Mouse (Mus musculus): Measurements from ENCODE around the gene Zfp697. TPM values are rescaled to one million over a fixed set of nuclear protein-coding genes. Genes with fewer than 3 reads are reported as not detected.
"Not testable (repeated sequence)": the region's sequence is repeated elsewhere in the genome, so short reads cannot be mapped to it uniquely, and the experiment has no call there.

Zfp697 gene
- polyA plus RNA-seq, 1 experiment from 2014 or later = 7.4 TPM

- H3K36me3 ChIP-seq (ENCODE audit: control insufficient read depth, insufficient read depth, low read length); H3K4me3 ChIP-seq (ENCODE audit: low read length); H3K9ac ChIP-seq (ENCODE audit: low read depth, low read length); H3K27ac ChIP-seq (ENCODE audit: low read length); H3K4me1 ChIP-seq (ENCODE audit: control insufficient read depth, insufficient read depth, low read length); ATAC-seq; H3K4me2 ChIP-seq (ENCODE audit: low read depth, low read length); H3K9me3 ChIP-seq (ENCODE audit: control insufficient read depth, low read length); H3K27me3 ChIP-seq (replicated peaks; ENCODE audit: control insufficient read depth, insufficient read depth, low read length): not testable (repeated sequence)
- WGBS = no CpG with 5 or more reads among the region's 5 CpGs
Observed at GRCm38 (mm10) chr3:98560711-98561110, 178.4 kb downstream of the Zfp697 start.

- not testable (repeated sequence) for ATAC-seq; H3K36me3 ChIP-seq (ENCODE audit: control insufficient read depth, insufficient read depth, low read length); H3K9me3 ChIP-seq (ENCODE audit: control insufficient read depth, low read length); H3K4me1 ChIP-seq (ENCODE audit: control insufficient read depth, insufficient read depth, low read length); H3K27ac ChIP-seq (ENCODE audit: low read length); H3K27me3 ChIP-seq (replicated peaks; ENCODE audit: control insufficient read depth, insufficient read depth, low read length); H3K4me3 ChIP-seq (ENCODE audit: low read length); H3K4me2 ChIP-seq (ENCODE audit: low read depth, low read length); H3K9ac ChIP-seq (ENCODE audit: low read depth, low read length)
- WGBS = no CpG with 5 or more reads among the region's 2 CpGs
Observed at GRCm38 (mm10) chr3:98563831-98564230, 181.6 kb downstream of the Zfp697 start.

- not testable (repeated sequence) for H3K4me2 ChIP-seq (ENCODE audit: low read depth, low read length); ATAC-seq; H3K27me3 ChIP-seq (replicated peaks; ENCODE audit: control insufficient read depth, insufficient read depth, low read length); H3K36me3 ChIP-seq (ENCODE audit: control insufficient read depth, insufficient read depth, low read length); H3K27ac ChIP-seq (ENCODE audit: low read length); H3K9me3 ChIP-seq (ENCODE audit: control insufficient read depth, low read length); H3K9ac ChIP-seq (ENCODE audit: low read depth, low read length); H3K4me1 ChIP-seq (ENCODE audit: control insufficient read depth, insufficient read depth, low read length); H3K4me3 ChIP-seq (ENCODE audit: low read length)
- whole genome bisulfite sequencing = no CpG with 5 or more reads among the region's 3 CpGs
Observed at GRCm38 (mm10) chr3:98564894-98565293, 182.6 kb downstream of the Zfp697 start.

GRCm38 (mm10) chr3:98567717-98568116 lies 185.5 kb downstream of the Zfp697 start:
- ATAC-seq = not testable (repeated sequence)

GRCm38 (mm10) chr3:98581024-98581423 lies 198.8 kb downstream of the Zfp697 start:
- H3K27me3 ChIP-seq (replicated peaks; ENCODE audit: control insufficient read depth, insufficient read depth, low read length); H3K4me3 ChIP-seq (ENCODE audit: low read length); ATAC-seq; H3K4me1 ChIP-seq (ENCODE audit: control insufficient read depth, insufficient read depth, low read length); H3K4me2 ChIP-seq (ENCODE audit: low read depth, low read length); H3K27ac ChIP-seq (ENCODE audit: low read length); H3K9ac ChIP-seq (ENCODE audit: low read depth, low read length); H3K9me3 ChIP-seq (ENCODE audit: control insufficient read depth, low read length); H3K36me3 ChIP-seq (ENCODE audit: control insufficient read depth, insufficient read depth, low read length): not testable (repeated sequence)
- 67% methylated on average over 1 of the region's 1 CpGs for WGBS

More at GRCm38 (mm10) chr3:98567717-98568116, 185.5 kb downstream of the Zfp697 start:
- not testable (repeated sequence) for H3K27ac ChIP-seq (ENCODE audit: low read length); H3K9me3 ChIP-seq (ENCODE audit: control insufficient read depth, low read length); H3K4me2 ChIP-seq (ENCODE audit: low read depth, low read length); H3K9ac ChIP-seq (ENCODE audit: low read depth, low read length); H3K4me3 ChIP-seq (ENCODE audit: low read length); H3K36me3 ChIP-seq (ENCODE audit: control insufficient read depth, insufficient read depth, low read length); H3K27me3 ChIP-seq (replicated peaks; ENCODE audit: control insufficient read depth, insufficient read depth, low read length); H3K4me1 ChIP-seq (ENCODE audit: control insufficient read depth, insufficient read depth, low read length)
- WGBS = 91% methylated on average over 2 of the region's 2 CpGs

- H3K4me1 ChIP-seq (ENCODE audit: control insufficient read depth, insufficient read depth, low read length); H3K27me3 ChIP-seq (replicated peaks; ENCODE audit: control insufficient read depth, insufficient read depth, low read length); H3K4me2 ChIP-seq (ENCODE audit: low read depth, low read length); H3K9ac ChIP-seq (ENCODE audit: low read depth, low read length); H3K36me3 ChIP-seq (ENCODE audit: control insufficient read depth, insufficient read depth, low read length); H3K4me3 ChIP-seq (ENCODE audit: low read length); H3K9me3 ChIP-seq (ENCODE audit: control insufficient read depth, low read length); H3K27ac ChIP-seq (ENCODE audit: low read length): not testable (repeated sequence)
- WGBS = no CpG with 5 or more reads among the region's 1 CpGs
- 0 out of 2 replicates have a peak, but pooled peaks have one; percentile 44 for ATAC-seq
Observed at GRCm38 (mm10) chr3:98582202-98582601, 199.9 kb downstream of the Zfp697 start.

- not testable (repeated sequence) for H3K4me3 ChIP-seq (ENCODE audit: low read length); H3K36me3 ChIP-seq (ENCODE audit: control insufficient read depth, insufficient read depth, low read length); H3K4me1 ChIP-seq (ENCODE audit: control insufficient read depth, insufficient read depth, low read length); H3K9ac ChIP-seq (ENCODE audit: low read depth, low read length); ATAC-seq; H3K27ac ChIP-seq (ENCODE audit: low read length); H3K4me2 ChIP-seq (ENCODE audit: low read depth, low read length); H3K9me3 ChIP-seq (ENCODE audit: control insufficient read depth, low read length); H3K27me3 ChIP-seq (replicated peaks; ENCODE audit: control insufficient read depth, insufficient read depth, low read length)
Observed at GRCm38 (mm10) chr3:98582622-98583021, 200.4 kb downstream of the Zfp697 start.

GRCm38 (mm10) chr3:98587721-98588120 lies 205.5 kb downstream of the Zfp697 start:
- Histone ChIP-seq H3K4me1 (ENCODE audit: control insufficient read depth, insufficient read depth, low read length) (no peaks in the 10 kb centered on the region), H3K36me3 (ENCODE audit: control insufficient read depth, insufficient read depth, low read length) (no peaks in the 10 kb centered on the region), H3K4me2 (ENCODE audit: low read depth, low read length) (no peak overlapping the region), H3K9ac (ENCODE audit: low read depth, low read length) (no peak overlapping the region), H3K4me3 (ENCODE audit: low read length) (no peak overlapping the region), H3K27me3 (replicated peaks; ENCODE audit: control insufficient read depth, insufficient read depth, low read length) (no peaks in the 10 kb centered on the region), H3K9me3 (ENCODE audit: control insufficient read depth, low read length) (no peaks in the 10 kb centered on the region), H3K27ac (ENCODE audit: low read length) (no peak overlapping the region)
- no peak for ATAC-seq
- WGBS = 73% methylated on average over 2 of the region's 2 CpGs

GRCm38 (mm10) chr3:98588707-98589106 lies 206.4 kb downstream of the Zfp697 start, which contains the start of gene Gm10681:
Gene Gm10681, minus strand, starts transcription at chr3:98588807.
- Histone ChIP-seq H3K9me3 (ENCODE audit: control insufficient read depth, low read length) (no peaks in the 10 kb centered on the region), H3K9ac (ENCODE audit: low read depth, low read length) (no peak within 1 kb of the TSS), H3K4me1 (ENCODE audit: control insufficient read depth, insufficient read depth, low read length) (no peaks in the 10 kb centered on the region), H3K27ac (ENCODE audit: low read length) (no peak within 1 kb of the TSS), H3K36me3 (ENCODE audit: control insufficient read depth, insufficient read depth, low read length) (no peaks in the 10 kb centered on the region), H3K4me2 (ENCODE audit: low read depth, low read length) (no peak within 1 kb of the TSS), H3K4me3 (ENCODE audit: low read length) (no peak within 1 kb of the TSS), H3K27me3 (replicated peaks; ENCODE audit: control insufficient read depth, insufficient read depth, low read length) (no peaks in the 10 kb centered on the region)
- no peak for ATAC-seq

GRCm38 (mm10) chr3:98613540-98613939 lies 231.3 kb downstream of the Zfp697 start:
- not testable (repeated sequence) for H3K36me3 ChIP-seq (ENCODE audit: control insufficient read depth, insufficient read depth, low read length); H3K9ac ChIP-seq (ENCODE audit: low read depth, low read length); H3K4me1 ChIP-seq (ENCODE audit: control insufficient read depth, insufficient read depth, low read length); H3K27ac ChIP-seq (ENCODE audit: low read length); ATAC-seq; H3K27me3 ChIP-seq (replicated peaks; ENCODE audit: control insufficient read depth, insufficient read depth, low read length); H3K4me3 ChIP-seq (ENCODE audit: low read length); H3K4me2 ChIP-seq (ENCODE audit: low read depth, low read length); H3K9me3 ChIP-seq (ENCODE audit: control insufficient read depth, low read length)
